Comparison of ENCODE assay signal across 28 mouse cellular contexts in genomic region chr9:62049166-62049565, GRCm38 (mm10). TPM values are rescaled to one million over a fixed set of nuclear protein-coding genes. Genes with fewer than 3 reads are reported as not detected.
DNase-seq lines count a peak whose midpoint lies in the region; ATAC-seq and TF ChIP-seq lines count a peak whose summit lies in the region.
"Had no signal": no experiment of that assay in that cellular context is flagged by ENCODE, and none has a peak within 500 bp of the region (broad histone marks: within the 10 kb centered on the region; RNA-seq: fewer than 3 reads in every experiment).

No protein-coding gene starts in this region.

- no peak overlapping the region for H3K4me3 ChIP-seq in hindbrain, embryonic 10.5 days
- no peak overlapping the region for H3K4me3 ChIP-seq in hindbrain, embryonic 14.5 days (replicated peaks; ENCODE audit: low read length)
- no peak overlapping the region for H3K4me3 ChIP-seq in lung, adult 2 months (replicated peaks; ENCODE audit: extremely low read depth, low read depth, low read length)
- H3K4me3 ChIP-seq in intestine, embryonic 16.5 days (ENCODE audit: low read length): no peak overlapping the region
- H3K4me3 ChIP-seq: forebrain, embryonic 13.5 days; heart, embryonic 13.5 days; left cerebral cortex, adult 2 months; liver, embryonic 12.5 days; myocyte; neural tube, embryonic 12.5 days had no signal

- no peaks in the 10 kb centered on the region for H3K36me3 ChIP-seq in hindbrain, embryonic 10.5 days
- H3K36me3 ChIP-seq in hindbrain, embryonic 14.5 days (replicated peaks; ENCODE audit: control insufficient read depth, insufficient read depth): no peaks in the 10 kb centered on the region
- H3K36me3 ChIP-seq in intestine, embryonic 16.5 days (ENCODE audit: control insufficient read depth, insufficient read depth, low read length): no peaks in the 10 kb centered on the region
- H3K36me3 ChIP-seq: heart, embryonic 13.5 days; liver, embryonic 12.5 days; neural tube, embryonic 12.5 days had no signal

- H3K27me3 ChIP-seq in hindbrain, embryonic 10.5 days (ENCODE audit: insufficient read depth, poor library complexity, severe bottlenecking): no peaks in the 10 kb centered on the region
- no peaks in the 10 kb centered on the region for H3K27me3 ChIP-seq in hindbrain, embryonic 14.5 days (ENCODE audit: control insufficient read depth, insufficient read depth, low read length)
- no peaks in the 10 kb centered on the region for H3K27me3 ChIP-seq in intestine, embryonic 16.5 days (replicated peaks; ENCODE audit: control insufficient read depth, insufficient read depth, low read length)
- H3K27me3 ChIP-seq: CH12.LX; forebrain, embryonic 13.5 days; heart, embryonic 13.5 days; liver, embryonic 12.5 days; neural tube, embryonic 12.5 days had no signal

- H3K9me3 ChIP-seq in hindbrain, embryonic 10.5 days: no peaks in the 10 kb centered on the region
- H3K9me3 ChIP-seq in hindbrain, embryonic 14.5 days (ENCODE audit: control insufficient read depth, low read length): no peaks in the 10 kb centered on the region
- H3K9me3 ChIP-seq in intestine, embryonic 16.5 days (ENCODE audit: control insufficient read depth, low read length): no peaks in the 10 kb centered on the region
- H3K9me3 ChIP-seq: forebrain, embryonic 13.5 days; heart, embryonic 13.5 days; liver, embryonic 12.5 days; neural tube, embryonic 12.5 days had no signal

- WGBS in hindbrain, embryonic 10.5 days: 67% methylated on average over 8 of the region's 8 CpGs
- WGBS in hindbrain, embryonic 14.5 days: 44% methylated on average over 8 of the region's 8 CpGs
- 59% methylated on average over 8 of the region's 8 CpGs for WGBS in lung, adult 2 months
- WGBS in intestine, embryonic 16.5 days: 68% methylated on average over 8 of the region's 8 CpGs

- H3K27ac ChIP-seq in hindbrain, embryonic 10.5 days: peak overlapping the region; percentile 1; the same call in 1 of the 2 replicates
- H3K27ac ChIP-seq in hindbrain, embryonic 14.5 days: no peak overlapping the region
- H3K27ac ChIP-seq in intestine, embryonic 16.5 days (ENCODE audit: low read length): no peak overlapping the region
- H3K27ac ChIP-seq: forebrain, embryonic 13.5 days; heart, embryonic 13.5 days; left cerebral cortex, adult 2 months; liver, embryonic 12.5 days; macrophage; neural tube, embryonic 12.5 days had no signal

- no peak for DNase-seq in hindbrain, embryonic 10.5 days (ENCODE audit: low spot score)
- DNase-seq in hindbrain, embryonic 14.5 days (ENCODE audit: low spot score): no peak
- peak; percentile 8 for DNase-seq in lung, postnatal 10 days
- DNase-seq in lung, adult 2 months: no peak
- peak; percentile 56 for DNase-seq in kidney, adult 9 months
- DNase-seq in kidney, postnatal 25 days: peak; percentile 46 to 77
- no peak for DNase-seq in layer of hippocampus, postnatal 25 days (ENCODE audit: extremely low spot score in 1 of 2, low spot score in 1 of 2)
- DNase-seq: B cell, adult 2 months; cerebellum, adult 8-10 months; cerebellum, postnatal 25 days; gastrocnemius, postnatal 14 days; heart, postnatal 10 days; liver, postnatal 0 days; midbrain, embryonic 14.5 days; right cerebral cortex, adult 18-20 months; spleen, adult 18-20 months; thymus, postnatal 14 days had no signal

- TF ChIP-seq CTCF in lung, adult 2 months (IDR thresholded peaks at IDR 0.05; ENCODE audit: insufficient read depth, low read length): no peak

- peaks cover 10% of the 10 kb centered on the region for H3K4me1 ChIP-seq in hindbrain, embryonic 10.5 days (replicated peaks)
- H3K4me1 ChIP-seq in hindbrain, embryonic 14.5 days (replicated peaks; ENCODE audit: control insufficient read depth, insufficient read depth, low read length): no peaks in the 10 kb centered on the region
- no peaks in the 10 kb centered on the region for H3K4me1 ChIP-seq in lung, adult 2 months (ENCODE audit: control insufficient read depth, insufficient read depth, low read length)
- H3K4me1 ChIP-seq in intestine, embryonic 16.5 days (ENCODE audit: control insufficient read depth, insufficient read depth, low read length): no peaks in the 10 kb centered on the region
- H3K4me1 ChIP-seq: forebrain, embryonic 13.5 days; liver, embryonic 12.5 days; neural tube, embryonic 12.5 days had no signal

- no peak overlapping the region for H3K4me2 ChIP-seq in hindbrain, embryonic 14.5 days (replicated peaks)
- H3K4me2 ChIP-seq in intestine, embryonic 16.5 days (ENCODE audit: low read depth, low read length): no peak overlapping the region
- H3K4me2 ChIP-seq: forebrain, embryonic 13.5 days; heart, embryonic 13.5 days; liver, embryonic 12.5 days; neural tube, embryonic 12.5 days had no signal

- ATAC-seq in hindbrain, embryonic 14.5 days (ENCODE audit: low FRiP score): no peak
- ATAC-seq in intestine, embryonic 16.5 days: no peak
- ATAC-seq: forebrain, embryonic 13.5 days; hindbrain, embryonic 16.5 days; liver, embryonic 12.5 days; liver, postnatal 0 days; lung, postnatal 0 days had no signal

- TF ChIP-seq POLR2A in lung, adult 2 months (IDR thresholded peaks at IDR 0.05; ENCODE audit: borderline replicate concordance, extremely low read depth, low read depth, low read length): no peak

- H3K9ac ChIP-seq in hindbrain, embryonic 14.5 days: no peak overlapping the region
- no peak overlapping the region for H3K9ac ChIP-seq in intestine, embryonic 16.5 days (ENCODE audit: low read depth, low read length)
- H3K9ac ChIP-seq: forebrain, embryonic 13.5 days; heart, embryonic 13.5 days; liver, embryonic 12.5 days; liver, postnatal 0 days; neural tube, embryonic 12.5 days had no signal

RNA-seq across cellular contexts. Expression of gene Paqr5, which starts 22.5 kb away (rescaled TPM):
- 0.58 and 0.65 TPM in 2 replicates for polyA plus RNA-seq in hindbrain, embryonic 10.5 days (2016; fragmentation: Nextera tagmentation; extraction: Ambion mirVana)
- polyA plus RNA-seq in hindbrain, embryonic 14.5 days (2014; fragmentation: Nextera tagmentation; extraction: Ambion mirVana): 0.33 and 0.36 TPM in 2 replicates
- 1.8 and 12.4 TPM in 2 replicates for polyA plus RNA-seq in lung, adult 2 months (2012; rRNA removed)
- 8.7 and 11.3 TPM in 2 replicates for polyA plus RNA-seq in intestine, embryonic 16.5 days (2015; fragmentation: Nextera tagmentation; extraction: Ambion mirVana)
- 1 to 10 TPM; 1.6 to 3.2 TPM for total RNA-seq in layer of hippocampus, postnatal 25 days (2021)
- total RNA-seq: heart, postnatal 10 days had no signal

Comparison
In these comparisons a context has a peak if more than half of its experiments do, and no peak if none do; other contexts are left out.
1. DNase-seq: peak in lung, postnatal 10 days (single experiment), kidney, adult 9 months (single experiment) and kidney, postnatal 25 days (2 of 2); none in hindbrain, embryonic 10.5 days (single experiment), hindbrain, embryonic 14.5 days (single experiment), lung, adult 2 months (single experiment) and layer of hippocampus, postnatal 25 days (0 of 2).